Mouse (Mus musculus) embryonic facial prominence, embryonic 13.5 days (tissue): ENCODE results near the gene Fancg. TPM values are rescaled to one million over a fixed set of nuclear protein-coding genes. Genes with fewer than 3 reads are reported as not detected.
"Not testable (repeated sequence)": the region's sequence is repeated elsewhere in the genome, so short reads cannot be mapped to it uniquely, and the experiment has no call there.

Source experiments
- ATAC-seq: fragments of 200-750 bp; cut with Nextera tagmentation; 2 replicates; pipeline ENCODE4 v1.8.0; 2017; ENCODE audit warnings: low read depth; ENCODE audit not compliant: insufficient number of reproducible peaks, insufficient read depth, low FRiP score, low TSS enrichment
- H3K27ac ChIP-seq: fragments of 300-500 bp; sonication (generic); 2 replicates; pipeline ENCODE4 v1.5.1; 2015; ENCODE audit warnings: moderate library complexity, mild to moderate bottlenecking, inconsistent platforms
- H3K27me3 ChIP-seq: fragments of 300-500 bp; sonication (generic); 2 replicates; pipeline ENCODE4 v1.6.1; 2015; ENCODE audit warnings: mild to moderate bottlenecking, inconsistent platforms
- H3K36me3 ChIP-seq: fragments of 300-500 bp; sonication (generic); 2 replicates; pipeline ENCODE4 v1.6.1; 2015; ENCODE audit warnings: mild to moderate bottlenecking, inconsistent platforms
- H3K4me1 ChIP-seq: fragments of 300-500 bp; sonication (generic); 2 replicates; pipeline ENCODE4 v1.6.1; 2015; ENCODE audit warnings: inconsistent platforms
- H3K4me2 ChIP-seq: fragments of 300-500 bp; sonication (generic); 2 replicates; pipeline ENCODE4 v1.6.1; 2015; ENCODE audit warnings: moderate library complexity, mild to moderate bottlenecking, inconsistent platforms
- H3K4me3 ChIP-seq: fragments of 300-500 bp; sonication (generic); 2 replicates; pipeline ENCODE4 v1.5.1; 2015; ENCODE audit warnings: mild to moderate bottlenecking, inconsistent platforms
- H3K9ac ChIP-seq: fragments of 300-500 bp; sonication (generic); 2 replicates; pipeline ENCODE4 v1.6.1; 2015; ENCODE audit warnings: mild to moderate bottlenecking, inconsistent platforms
- H3K9me3 ChIP-seq: fragments of 300-500 bp; sonication (generic); 2 replicates; pipeline ENCODE4 v1.6.1; 2016; ENCODE audit warnings: inconsistent platforms
- WGBS: fragments of 180-500 bp; shearing (Covaris S2); methylation state at CpG from one replicate; pipeline ENCODE4 v1.1.7; 2015; ENCODE audit warnings: mixed read lengths; 5-methylcytosine and 5-hydroxymethylcytosine counted together
- polyA plus RNA-seq: library from polyadenylated mRNA; unstranded; fragments of >200 nt; fragmentation: Nextera tagmentation; extraction: Ambion mirVana; gene quantifications from 2 replicates; pipeline ENCODE4 v1.2.1, GENCODE M21; 2015

The Fancg gene
- polyA plus RNA-seq, 1 experiment from 2014 or later: 26.6 TPM

- no peak for ATAC-seq
- Histone ChIP-seq H3K36me3 (peaks cover 74% of the 10 kb centered on the region), H3K27ac (no peak overlapping the region), H3K27me3 (no peaks in the 10 kb centered on the region), H3K4me1 (peaks cover 4% of the 10 kb centered on the region), H3K4me2 (no peak overlapping the region), H3K9me3 (no peaks in the 10 kb centered on the region), H3K9ac (no peak overlapping the region), H3K4me3 (no peak overlapping the region)
- WGBS: 85% methylated on average over 10 of the region's 10 CpGs
Observed at GRCm38 (mm10) chr4:43019176-43019575, 8.9 kb upstream of the Fancg start.

GRCm38 (mm10) chr4:43018156-43018555 lies 7.8 kb upstream of the Fancg start:
- peaks cover 67% of the 10 kb centered on the region for H3K36me3 ChIP-seq
- no peaks in the 10 kb centered on the region for H3K27me3 ChIP-seq
- ATAC-seq: no peak
- no peak overlapping the region for H3K9ac ChIP-seq
- H3K27ac ChIP-seq: no peak overlapping the region
- H3K4me2 ChIP-seq: no peak overlapping the region
- no peaks in the 10 kb centered on the region for H3K9me3 ChIP-seq
- 90% methylated on average over 4 of the region's 4 CpGs for WGBS
- H3K4me3 ChIP-seq: no peak overlapping the region
- H3K4me1 ChIP-seq: no peaks in the 10 kb centered on the region

- H3K36me3 ChIP-seq: peaks cover 8% of the 10 kb centered on the region
- H3K9ac ChIP-seq: no peak overlapping the region
- no peak overlapping the region for H3K27ac ChIP-seq
- no peak overlapping the region for H3K4me3 ChIP-seq
- H3K27me3 ChIP-seq: no peaks in the 10 kb centered on the region
- 93% methylated on average over 1 of the region's 1 CpGs for WGBS
- peaks cover 11% of the 10 kb centered on the region for H3K4me1 ChIP-seq
- no peaks in the 10 kb centered on the region for H3K9me3 ChIP-seq
- ATAC-seq: no peak
- no peak overlapping the region for H3K4me2 ChIP-seq
Observed at GRCm38 (mm10) chr4:43012091-43012490, 1.8 kb upstream of the Fancg start.

- H3K9ac ChIP-seq: no peak overlapping the region
- no peak overlapping the region for H3K4me2 ChIP-seq
- peaks cover 11% of the 10 kb centered on the region for H3K4me1 ChIP-seq
- ATAC-seq: no peak
- H3K4me3 ChIP-seq: no peak overlapping the region
- WGBS: 53% methylated on average over 2 of the region's 2 CpGs
- H3K9me3 ChIP-seq: no peaks in the 10 kb centered on the region
- no peak overlapping the region for H3K27ac ChIP-seq
- no peaks in the 10 kb centered on the region for H3K27me3 ChIP-seq
- peaks cover 25% of the 10 kb centered on the region for H3K36me3 ChIP-seq
Observed at GRCm38 (mm10) chr4:43005765-43006164, 4.5 kb downstream of the Fancg start.

GRCm38 (mm10) chr4:43004951-43005350 lies 5.4 kb downstream of the Fancg start:
- H3K9ac ChIP-seq: 0 out of 2 replicates have a peak overlapping the region, but pooled peaks have one; percentile 36
- ATAC-seq: no peak
- peaks cover 25% of the 10 kb centered on the region for H3K36me3 ChIP-seq
- no peaks in the 10 kb centered on the region for H3K9me3 ChIP-seq
- peaks cover 11% of the 10 kb centered on the region for H3K4me1 ChIP-seq
- H3K27ac ChIP-seq: no peak overlapping the region
- WGBS: 89% methylated on average over 3 of the region's 3 CpGs
- H3K4me2 ChIP-seq: no peak overlapping the region
- H3K27me3 ChIP-seq: no peaks in the 10 kb centered on the region
- no peak overlapping the region for H3K4me3 ChIP-seq

GRCm38 (mm10) chr4:43002756-43003439 lies 7.4 kb downstream of the Fancg start:
- Histone ChIP-seq H3K27me3 (no peaks in the 10 kb centered on the region), H3K9ac (no peak overlapping the region), H3K4me2 (no peak overlapping the region), H3K4me1 (peaks cover 8% of the 10 kb centered on the region), H3K27ac (no peak overlapping the region), H3K4me3 (no peak overlapping the region), H3K9me3 (no peaks in the 10 kb centered on the region), H3K36me3 (peaks cover 25% of the 10 kb centered on the region)
- WGBS: 78% methylated on average over 12 of the region's 12 CpGs
- no peak for ATAC-seq

GRCm38 (mm10) chr4:43001272-43001671 lies 9.0 kb downstream of the Fancg start:
- no peaks in the 10 kb centered on the region for H3K9me3 ChIP-seq
- peak overlapping the region; percentile 87; the same call in 1 of the 2 replicates for H3K27ac ChIP-seq
- H3K4me2 ChIP-seq: peak overlapping the region; percentile 49; the same call in 1 of the 2 replicates
- WGBS: 91% methylated on average over 2 of the region's 2 CpGs
- no peaks in the 10 kb centered on the region for H3K27me3 ChIP-seq
- no peak overlapping the region for H3K4me3 ChIP-seq
- H3K9ac ChIP-seq: no peak overlapping the region
- H3K4me1 ChIP-seq: peaks cover 14% of the 10 kb centered on the region
- ATAC-seq: no peak
- H3K36me3 ChIP-seq: peaks cover 17% of the 10 kb centered on the region

- H3K4me3 ChIP-seq: peak within 1 kb of the TSS; percentile 93
- H3K27ac ChIP-seq: peak within 1 kb of the TSS; percentile 100
- not testable (repeated sequence) for H3K27me3 ChIP-seq, H3K9me3 ChIP-seq
- peaks cover 14% of the 10 kb centered on the region for H3K4me1 ChIP-seq
- peak within 1 kb of the TSS; percentile 89 for H3K4me2 ChIP-seq
- WGBS: under 1% methylated on average over 48 of the region's 56 CpGs
- ATAC-seq: peak; percentile 96
- peak within 1 kb of the TSS; percentile 97 for H3K9ac ChIP-seq
- H3K36me3 ChIP-seq: peaks cover 21% of the 10 kb centered on the region
Observed at GRCm38 (mm10) chr4:43000141-43000986, 9.9 kb downstream of the Fancg start, which contains the start of gene Vcp. Gene Vcp (minus strand): TSS chr4:43000507.

- H3K9me3 ChIP-seq: no peaks in the 10 kb centered on the region
- H3K4me1 ChIP-seq: peaks cover 14% of the 10 kb centered on the region
- peaks cover 25% of the 10 kb centered on the region for H3K36me3 ChIP-seq
- no peaks in the 10 kb centered on the region for H3K27me3 ChIP-seq
- H3K4me2 ChIP-seq: peak overlapping the region; percentile 89
- H3K27ac ChIP-seq: peak overlapping the region; percentile 100
- H3K9ac ChIP-seq: peak overlapping the region; percentile 97
- 0% methylated on average over 41 of the region's 51 CpGs for WGBS
- peak; percentile 77 for ATAC-seq
- H3K4me3 ChIP-seq: peak overlapping the region; percentile 93
Observed at GRCm38 (mm10) chr4:42999451-43000140, 10.7 kb downstream of the Fancg start.

GRCm38 (mm10) chr4:42998022-42998421 lies 12.3 kb downstream of the Fancg start:
- no peak for ATAC-seq
- no peaks in the 10 kb centered on the region for H3K27me3 ChIP-seq
- peak overlapping the region; percentile 97 for H3K9ac ChIP-seq
- peaks cover 38% of the 10 kb centered on the region for H3K36me3 ChIP-seq
- peak overlapping the region; percentile 89 for H3K4me2 ChIP-seq
- H3K4me1 ChIP-seq: peaks cover 14% of the 10 kb centered on the region
- no peaks in the 10 kb centered on the region for H3K9me3 ChIP-seq
- WGBS: 59% methylated on average over 2 of the region's 2 CpGs
- H3K27ac ChIP-seq: no peak overlapping the region
- peak overlapping the region; percentile 93 for H3K4me3 ChIP-seq

GRCm38 (mm10) chr4:42988296-42988695 lies 22.0 kb downstream of the Fancg start:
- no peak overlapping the region for H3K4me3 ChIP-seq
- no peak overlapping the region for H3K4me2 ChIP-seq
- no peak for ATAC-seq
- H3K4me1 ChIP-seq: no peaks in the 10 kb centered on the region
- WGBS: 78% methylated on average over 1 of the region's 1 CpGs
- no peaks in the 10 kb centered on the region for H3K9me3 ChIP-seq
- peaks cover 95% of the 10 kb centered on the region for H3K36me3 ChIP-seq
- no peaks in the 10 kb centered on the region for H3K27me3 ChIP-seq
- H3K9ac ChIP-seq: no peak overlapping the region
- H3K27ac ChIP-seq: no peak overlapping the region
